Mouse (Mus musculus) erythroblast, embryonic 14.5 days (primary cell): Measurements from ENCODE around the gene Mrpl12.

Experiments
- GATA1 ChIP-seq: IDR thresholded peaks from 2 replicates; pipeline ENCODE4 v1.6.1; 2012; ENCODE audit warnings: low read length, inconsistent platforms, mixed read lengths
- TAL1 ChIP-seq: IDR thresholded peaks from 3 replicates; pipeline ENCODE4 v1.6.1; 2012; ENCODE audit warnings: low read length, inconsistent platforms, mixed read lengths

- TF ChIP-seq TAL1 (no peak), GATA1 (no peak)
These were observed 38.2 kb downstream of the Mrpl12 start for GRCm38 (mm10) chr11:120522581-120522980.
